Mouse (Mus musculus): Measurements from ENCODE around the gene Mcrip2. TPM values are rescaled to one million over a fixed set of nuclear protein-coding genes. Genes with fewer than 3 reads are reported as not detected.

Gene Mcrip2
- polyA plus RNA-seq (2014; fragmentation: Nextera tagmentation; extraction: Ambion mirVana): 13.9 and 19.3 TPM in 2 replicates

DNA sequence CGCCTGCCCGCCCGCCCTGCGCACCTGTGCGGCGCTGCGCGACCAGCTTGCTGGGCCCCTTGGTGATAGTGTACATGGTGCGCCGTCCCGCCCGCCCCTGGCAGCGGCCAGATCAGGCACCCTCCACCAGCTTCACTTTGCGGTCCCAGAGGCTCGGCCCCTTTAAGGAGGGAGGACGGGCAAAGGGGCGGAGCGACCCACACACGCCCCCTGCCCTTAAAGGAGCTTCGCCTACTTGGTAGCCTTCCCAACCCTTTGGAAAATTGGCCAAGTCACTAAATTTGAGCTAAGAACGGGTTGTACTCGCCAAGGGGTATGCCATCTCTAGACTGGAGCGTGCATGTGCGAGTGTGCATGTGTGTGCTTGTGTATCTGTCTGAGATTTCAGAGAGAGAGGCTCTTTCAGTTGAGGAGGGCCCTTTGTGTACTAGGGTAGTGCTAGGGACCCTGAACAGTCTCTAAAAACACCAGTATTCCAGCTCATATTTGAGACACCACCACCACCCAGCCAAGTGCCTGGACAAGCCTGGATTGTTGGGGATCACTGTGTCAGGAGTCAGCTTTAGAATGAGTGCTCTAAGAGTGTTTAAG, at the start of gene Mcrip2:
Mcrip2 (minus strand) TSS at position 164 of the 591 bp plus-strand sequence.
- WGBS: 0% methylated on average over 24 of the region's 24 CpGs

DNA sequence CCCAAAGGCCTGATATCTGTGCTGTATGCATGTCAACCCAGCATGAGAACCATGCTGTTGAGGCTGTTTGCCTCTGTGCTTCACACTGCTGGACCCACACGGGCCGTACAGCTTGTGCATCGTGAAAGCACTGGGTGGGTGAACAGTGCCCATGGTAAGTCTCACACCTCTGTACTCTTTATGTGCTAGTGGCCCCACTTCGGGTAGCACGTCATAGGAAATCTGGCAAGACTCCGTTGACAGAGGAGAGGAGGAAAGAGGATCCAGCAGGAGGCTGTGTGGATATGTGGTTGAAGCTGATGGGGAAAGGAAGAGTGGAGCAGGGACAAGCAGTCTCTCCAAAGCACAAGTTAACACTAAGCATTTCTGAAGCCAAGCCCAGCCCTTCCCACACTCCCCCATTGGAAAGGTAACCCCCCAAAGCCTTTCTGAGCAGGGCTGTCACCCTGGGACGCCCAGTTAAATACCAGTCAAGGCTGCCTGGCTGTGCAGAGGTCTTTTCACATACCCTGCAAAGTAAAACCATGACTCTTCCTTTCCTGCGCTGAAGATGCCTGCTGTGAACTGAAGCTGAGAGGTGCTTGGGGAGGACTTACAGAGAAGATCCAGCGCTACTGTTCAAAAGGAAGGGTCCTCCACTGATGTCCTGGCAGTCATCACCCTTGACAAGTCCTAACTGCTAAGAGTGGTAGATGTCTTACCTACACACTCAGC, 49.6 kb upstream of the Mcrip2 start:
- WGBS: 86% methylated on average over 9 of the region's 9 CpGs
- no peak for ATAC-seq (ENCODE audit: low FRiP score, low TSS enrichment)
- Histone ChIP-seq H3K4me2 (ENCODE audit: low read length) (peak overlapping the region; percentile 94), H3K27me3 (ENCODE audit: control insufficient read depth, insufficient read depth, low read length) (no peaks in the 10 kb centered on the region), H3K9me3 (ENCODE audit: control insufficient read depth, low read length) (no peaks in the 10 kb centered on the region), H3K27ac (replicated peaks; ENCODE audit: low read depth, low read length) (no peak overlapping the region), H3K9ac (replicated peaks; ENCODE audit: low read length) (peak overlapping the region; percentile 80), H3K36me3 (ENCODE audit: control insufficient read depth, insufficient read depth, low read length) (0 out of 2 replicates have a peak, but pooled peaks cover 4% of the 10 kb centered on the region), H3K4me3 (replicated peaks; ENCODE audit: low read depth, low read length) (peak overlapping the region; percentile 96), H3K4me1 (ENCODE audit: control insufficient read depth, insufficient read depth, low read length) (peaks cover 12% of the 10 kb centered on the region)
- no peak for DNase-seq

More for the DNA sequence above, at the start of gene Mcrip2:
- Histone ChIP-seq H3K36me3 (ENCODE audit: control insufficient read depth, insufficient read depth, low read length) (no peaks in the 10 kb centered on the region), H3K4me3 (replicated peaks; ENCODE audit: low read depth, low read length) (peak within 1 kb of the TSS; percentile 79), H3K27me3 (ENCODE audit: control insufficient read depth, insufficient read depth, low read length) (no peaks in the 10 kb centered on the region), H3K4me1 (ENCODE audit: control insufficient read depth, insufficient read depth, low read length) (peaks cover 5% of the 10 kb centered on the region; the same call in 1 of the 2 replicates), H3K4me2 (ENCODE audit: low read length) (peak within 1 kb of the TSS; percentile 98), H3K9me3 (ENCODE audit: control insufficient read depth, low read length) (no peaks in the 10 kb centered on the region), H3K27ac (replicated peaks; ENCODE audit: low read depth, low read length) (peak within 1 kb of the TSS; percentile 52), H3K9ac (replicated peaks; ENCODE audit: low read length) (peak within 1 kb of the TSS; percentile 70)
- ATAC-seq (ENCODE audit: low FRiP score, low TSS enrichment): peak; percentile 85
- peak; percentile 90 for DNase-seq

DNA sequence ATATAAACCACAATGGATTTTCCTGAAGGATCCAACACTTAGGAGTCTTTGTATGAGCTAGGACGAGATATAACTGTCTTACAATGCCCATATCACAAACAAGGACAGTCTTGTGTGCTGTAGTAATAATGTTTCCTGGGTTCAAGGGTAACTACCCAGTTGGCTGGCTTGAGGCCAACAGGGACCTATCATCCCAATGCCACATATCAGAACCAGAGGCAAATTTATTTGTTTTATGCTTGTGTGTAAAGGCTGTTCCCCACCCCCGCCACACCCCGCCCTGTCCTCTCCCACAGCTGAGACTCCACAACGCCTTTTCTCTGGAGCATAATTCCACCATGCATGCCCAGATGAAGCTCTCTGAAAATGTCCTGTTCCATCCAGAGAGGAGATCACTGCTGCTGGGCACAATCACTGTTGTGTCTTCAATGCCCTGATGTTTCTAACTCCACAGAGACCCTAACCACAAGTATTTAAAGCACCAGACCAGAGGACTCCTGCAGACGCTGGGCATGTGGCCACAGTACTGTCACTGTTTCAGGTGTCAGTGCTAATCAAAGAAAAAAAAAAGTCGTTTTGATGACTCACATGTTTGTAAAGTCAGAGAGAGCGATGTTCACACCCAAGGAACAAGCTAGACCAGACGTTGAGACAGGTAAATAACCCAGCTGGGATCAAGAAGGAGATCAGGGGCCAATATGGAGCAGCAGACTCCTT, 48.5 kb upstream of the Mcrip2 start:
- Histone ChIP-seq H3K4me3 (replicated peaks; ENCODE audit: low read depth, low read length) (no peak overlapping the region), H3K9me3 (ENCODE audit: control insufficient read depth, low read length) (no peaks in the 10 kb centered on the region), H3K27me3 (ENCODE audit: control insufficient read depth, insufficient read depth, low read length) (no peaks in the 10 kb centered on the region), H3K9ac (replicated peaks; ENCODE audit: low read length) (no peak overlapping the region), H3K27ac (replicated peaks; ENCODE audit: low read depth, low read length) (no peak overlapping the region), H3K4me1 (ENCODE audit: control insufficient read depth, insufficient read depth, low read length) (peaks cover 12% of the 10 kb centered on the region), H3K4me2 (ENCODE audit: low read length) (no peak overlapping the region), H3K36me3 (ENCODE audit: control insufficient read depth, insufficient read depth, low read length) (0 out of 2 replicates have a peak, but pooled peaks cover 4% of the 10 kb centered on the region)
- ATAC-seq (ENCODE audit: low FRiP score, low TSS enrichment): no peak
- no peak for DNase-seq
- WGBS: 88% methylated on average over 8 of the region's 8 CpGs

GRCm38 (mm10) chr17:25914295-25914694, 45.7 kb upstream of the Mcrip2 start:
- WGBS: 86% methylated on average over 4 of the region's 4 CpGs
- H3K27ac ChIP-seq (replicated peaks; ENCODE audit: low read depth, low read length): no peak overlapping the region
- H3K36me3 ChIP-seq (ENCODE audit: control insufficient read depth, insufficient read depth, low read length): 0 out of 2 replicates have a peak, but pooled peaks cover 4% of the 10 kb centered on the region
- H3K4me1 ChIP-seq (ENCODE audit: control insufficient read depth, insufficient read depth, low read length): peaks cover 12% of the 10 kb centered on the region
- H3K4me2 ChIP-seq (ENCODE audit: low read length): no peak overlapping the region
- H3K9ac ChIP-seq (replicated peaks; ENCODE audit: low read length): no peak overlapping the region
- ATAC-seq (ENCODE audit: low FRiP score, low TSS enrichment) (no peak), DNase-seq (no peak)
- no peaks in the 10 kb centered on the region for H3K27me3 ChIP-seq (ENCODE audit: control insufficient read depth, insufficient read depth, low read length)
- H3K4me3 ChIP-seq (replicated peaks; ENCODE audit: low read depth, low read length): no peak overlapping the region
- H3K9me3 ChIP-seq (ENCODE audit: control insufficient read depth, low read length): no peaks in the 10 kb centered on the region

GRCm38 (mm10) chr17:25913877-25914275, 45.3 kb upstream of the Mcrip2 start:
- Histone ChIP-seq H3K27ac (replicated peaks; ENCODE audit: low read depth, low read length) (no peak overlapping the region), H3K4me2 (ENCODE audit: low read length) (no peak overlapping the region), H3K36me3 (ENCODE audit: control insufficient read depth, insufficient read depth, low read length) (0 out of 2 replicates have a peak, but pooled peaks cover 4% of the 10 kb centered on the region), H3K4me3 (replicated peaks; ENCODE audit: low read depth, low read length) (no peak overlapping the region), H3K9ac (replicated peaks; ENCODE audit: low read length) (no peak overlapping the region), H3K9me3 (ENCODE audit: control insufficient read depth, low read length) (no peaks in the 10 kb centered on the region), H3K4me1 (ENCODE audit: control insufficient read depth, insufficient read depth, low read length) (peaks cover 12% of the 10 kb centered on the region), H3K27me3 (ENCODE audit: control insufficient read depth, insufficient read depth, low read length) (no peaks in the 10 kb centered on the region)
- 91% methylated on average over 1 of the region's 1 CpGs for WGBS
- no peak for DNase-seq
- no peak for ATAC-seq (ENCODE audit: low FRiP score, low TSS enrichment)

DNA sequence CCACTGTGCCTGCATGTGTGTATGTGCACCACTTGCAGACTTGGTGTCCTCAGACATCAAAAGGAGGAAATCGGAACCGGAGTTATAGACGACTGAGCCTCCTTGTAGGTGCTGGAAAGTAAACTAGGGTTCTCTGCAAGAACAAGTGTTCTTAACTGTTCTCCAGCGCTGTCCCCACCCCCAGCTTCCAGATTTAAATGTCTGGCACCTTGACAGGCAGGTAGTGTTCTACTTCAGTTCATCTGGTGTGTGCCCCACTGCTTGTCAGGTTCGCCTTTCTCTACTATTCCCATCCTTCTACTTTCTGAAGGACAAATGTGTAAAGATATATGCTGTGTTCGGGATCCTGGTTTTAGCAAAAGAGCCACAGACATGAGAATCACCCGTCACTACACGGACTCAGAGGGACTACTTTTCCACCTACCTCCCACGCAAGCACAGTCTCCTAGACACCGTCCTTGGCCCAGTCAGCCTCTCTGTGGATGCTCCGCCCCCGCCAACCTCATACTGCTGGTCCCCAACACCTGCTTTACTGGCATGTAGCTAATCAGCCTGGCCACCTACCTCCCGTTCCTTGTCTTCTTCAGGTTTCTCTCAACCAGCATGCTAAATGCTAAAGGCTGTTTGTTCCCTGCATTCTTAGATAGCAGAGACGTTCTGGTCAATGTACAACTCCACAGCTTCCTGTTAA, 44.8 kb upstream of the Mcrip2 start:
- 0 out of 2 replicates have a peak, but pooled peaks cover 4% of the 10 kb centered on the region for H3K36me3 ChIP-seq (ENCODE audit: control insufficient read depth, insufficient read depth, low read length)
- H3K27ac ChIP-seq (replicated peaks; ENCODE audit: low read depth, low read length): no peak overlapping the region
- no peaks in the 10 kb centered on the region for H3K27me3 ChIP-seq (ENCODE audit: control insufficient read depth, insufficient read depth, low read length)
- H3K4me2 ChIP-seq (ENCODE audit: low read length): no peak overlapping the region
- DNase-seq: no peak
- no peak for ATAC-seq (ENCODE audit: low FRiP score, low TSS enrichment)
- H3K4me3 ChIP-seq (replicated peaks; ENCODE audit: low read depth, low read length): no peak overlapping the region
- H3K9ac ChIP-seq (replicated peaks; ENCODE audit: low read length): no peak overlapping the region
- WGBS: 91% methylated on average over 14 of the region's 14 CpGs
- no peaks in the 10 kb centered on the region for H3K9me3 ChIP-seq (ENCODE audit: control insufficient read depth, low read length)
- H3K4me1 ChIP-seq (ENCODE audit: control insufficient read depth, insufficient read depth, low read length): peaks cover 8% of the 10 kb centered on the region

GRCm38 (mm10) chr17:25911816-25912215, 43.3 kb upstream of the Mcrip2 start:
- DNase-seq (no peak), ATAC-seq (ENCODE audit: low FRiP score, low TSS enrichment) (no peak)
- Histone ChIP-seq H3K9ac (replicated peaks; ENCODE audit: low read length) (no peak overlapping the region), H3K27ac (replicated peaks; ENCODE audit: low read depth, low read length) (no peak overlapping the region), H3K4me3 (replicated peaks; ENCODE audit: low read depth, low read length) (no peak overlapping the region), H3K4me2 (ENCODE audit: low read length) (no peak overlapping the region), H3K27me3 (ENCODE audit: control insufficient read depth, insufficient read depth, low read length) (no peaks in the 10 kb centered on the region), H3K36me3 (ENCODE audit: control insufficient read depth, insufficient read depth, low read length) (no peaks in the 10 kb centered on the region), H3K4me1 (ENCODE audit: control insufficient read depth, insufficient read depth, low read length) (no peaks in the 10 kb centered on the region), H3K9me3 (ENCODE audit: control insufficient read depth, low read length) (no peaks in the 10 kb centered on the region)
- WGBS: 91% methylated on average over 4 of the region's 4 CpGs

DNA sequence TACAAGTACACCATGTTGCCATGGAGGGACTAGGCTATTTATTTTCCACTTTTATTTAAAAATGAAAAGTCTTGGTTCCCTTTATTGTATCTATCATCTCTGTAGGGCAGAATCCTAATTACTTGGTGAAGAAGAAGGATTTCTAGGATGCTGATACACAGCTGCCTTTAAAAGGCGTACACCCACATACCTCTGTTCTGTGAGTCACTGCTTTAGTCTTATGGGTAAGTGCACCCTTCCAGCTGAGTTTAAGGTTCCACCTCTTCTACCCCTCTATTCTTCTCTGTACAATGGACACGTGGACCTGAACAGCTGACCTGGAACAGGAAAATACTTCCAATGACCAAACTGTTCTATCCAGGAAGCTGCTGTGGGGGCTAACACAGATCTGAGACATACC, 39.1 kb upstream of the Mcrip2 start:
- DNase-seq (no peak), ATAC-seq (ENCODE audit: low FRiP score, low TSS enrichment) (no peak)
- no peak overlapping the region for H3K9ac ChIP-seq (replicated peaks; ENCODE audit: low read length)
- WGBS: 87% methylated on average over 2 of the region's 2 CpGs
- H3K4me1 ChIP-seq (ENCODE audit: control insufficient read depth, insufficient read depth, low read length): no peaks in the 10 kb centered on the region
- H3K27ac ChIP-seq (replicated peaks; ENCODE audit: low read depth, low read length): no peak overlapping the region
- no peaks in the 10 kb centered on the region for H3K27me3 ChIP-seq (ENCODE audit: control insufficient read depth, insufficient read depth, low read length)
- no peaks in the 10 kb centered on the region for H3K9me3 ChIP-seq (ENCODE audit: control insufficient read depth, low read length)
- 0 out of 2 replicates have a peak, but pooled peaks cover 4% of the 10 kb centered on the region for H3K36me3 ChIP-seq (ENCODE audit: control insufficient read depth, insufficient read depth, low read length)
- H3K4me2 ChIP-seq (ENCODE audit: low read length): no peak overlapping the region
- no peak overlapping the region for H3K4me3 ChIP-seq (replicated peaks; ENCODE audit: low read depth, low read length)

All from midbrain, embryonic 14.5 days (tissue).